Mouse (Mus musculus): Measurements from ENCODE around the gene Astn2. TPM values are rescaled to one million over a fixed set of nuclear protein-coding genes. Genes with fewer than 3 reads are reported as not detected.

The Astn2 gene
- total and polyA plus RNA-seq, 3 experiments = not detected

- Histone ChIP-seq H3K79me2 (ENCODE audit: control insufficient read depth, insufficient read depth, low read length, poor library complexity) (no peaks in the 10 kb centered on the region), H3K4me3 (ENCODE audit: control insufficient read depth in 1 of 2, insufficient read depth in 1 of 2, low read depth in 2 of 2, low read length in 2 of 2) (no peak overlapping the region), H3K4me1 (ENCODE audit: control insufficient read depth in 1 of 2, insufficient read depth in 2 of 2, low read length in 2 of 2) (no peaks in the 10 kb centered on the region), H3K9me3 (replicated peaks; ENCODE audit: insufficient read depth, low read length) (no peaks in the 10 kb centered on the region), H3K9ac (ENCODE audit: control insufficient read depth, low read depth, low read length, poor library complexity, severe bottlenecking) (no peak overlapping the region), H3K27me3 (ENCODE audit: control insufficient read depth in 1 of 2, insufficient read depth in 2 of 2, low read length in 2 of 2) (no peaks in the 10 kb centered on the region), H3K27ac (ENCODE audit: control insufficient read depth, low read depth, low read length) (no peak overlapping the region), H3K36me3 (ENCODE audit: control insufficient read depth in 1 of 2, insufficient read depth in 2 of 2, low read length in 2 of 2) (no peaks in the 10 kb centered on the region)
- no peak for TF ChIP-seq CHD2 (IDR thresholded peaks at IDR 0.05; ENCODE audit: low read length)
- no peak for TF ChIP-seq EP300 (IDR thresholded peaks at IDR 0.05; ENCODE audit: low read depth in 1 of 2, low read length in 2 of 2)
- no peak for TF ChIP-seq TAL1 (IDR thresholded peaks at IDR 0.05; ENCODE audit: low read length)
- TF ChIP-seq ELF1 (IDR thresholded peaks at IDR 0.05; ENCODE audit: low read depth, low read length) = no peak
- TF ChIP-seq GABPA (IDR thresholded peaks at IDR 0.05; ENCODE audit: low read depth, low read length) = no peak
- DNase-seq (ENCODE audit: low read depth, low spot score) = no peak
Measured at GRCm38 (mm10) chr4:65674267-65674978, 730.0 kb downstream of the Astn2 start.

DNA sequence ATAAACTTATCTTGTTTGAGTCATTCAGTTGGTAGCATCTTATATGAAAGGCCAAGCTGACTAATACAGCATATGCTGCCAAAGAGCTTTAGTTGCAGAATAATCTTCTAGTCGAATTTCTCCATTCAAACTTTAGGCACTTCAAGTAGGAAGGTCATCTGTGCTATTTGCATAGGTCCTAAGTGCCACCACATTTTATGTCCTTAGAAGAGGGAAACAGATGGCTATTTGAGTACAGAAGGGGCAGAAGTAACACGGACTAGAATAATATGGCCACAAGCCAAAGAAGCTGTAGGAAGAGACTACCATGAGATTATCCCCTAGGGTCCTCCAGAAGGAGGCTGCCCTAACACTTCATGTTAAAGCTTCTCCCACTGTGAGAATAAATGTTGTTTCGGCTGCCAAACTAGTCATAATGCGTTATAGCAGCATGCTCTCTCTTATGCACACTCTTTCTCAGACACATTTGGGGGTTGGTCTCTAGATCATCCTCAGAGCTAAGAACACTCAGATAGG lies 730.9 kb downstream of the Astn2 start:
- Histone ChIP-seq H3K27ac (ENCODE audit: control insufficient read depth, low read depth, low read length) (no peak overlapping the region), H3K27me3 (ENCODE audit: control insufficient read depth in 1 of 2, insufficient read depth in 2 of 2, low read length in 2 of 2) (no peaks in the 10 kb centered on the region), H3K4me3 (ENCODE audit: control insufficient read depth in 1 of 2, insufficient read depth in 1 of 2, low read depth in 2 of 2, low read length in 2 of 2) (no peak overlapping the region), H3K9me3 (replicated peaks; ENCODE audit: insufficient read depth, low read length) (no peaks in the 10 kb centered on the region), H3K9ac (ENCODE audit: control insufficient read depth, low read depth, low read length, poor library complexity, severe bottlenecking) (no peak overlapping the region), H3K36me3 (ENCODE audit: control insufficient read depth in 1 of 2, insufficient read depth in 2 of 2, low read length in 2 of 2) (no peaks in the 10 kb centered on the region), H3K79me2 (ENCODE audit: control insufficient read depth, insufficient read depth, low read length, poor library complexity) (no peaks in the 10 kb centered on the region), H3K4me1 (ENCODE audit: control insufficient read depth in 1 of 2, insufficient read depth in 2 of 2, low read length in 2 of 2) (no peaks in the 10 kb centered on the region)
- TF ChIP-seq USF2 (IDR thresholded peaks at IDR 0.05; ENCODE audit: borderline replicate concordance in 1 of 2, insufficient read depth in 1 of 2, low read depth in 1 of 2, low read length in 2 of 2) = no peak
- no peak for TF ChIP-seq E2F4 (IDR thresholded peaks at IDR 0.05; ENCODE audit: borderline replicate concordance, low read depth, low read length)
- no peak for TF ChIP-seq KAT2A (conservative IDR thresholded peaks at IDR 0.05; ENCODE audit: low read depth, low read length)
- no peak for TF ChIP-seq JUND (IDR thresholded peaks at IDR 0.05; ENCODE audit: low read depth, low read length)
- no peak for TF ChIP-seq NRF1 (IDR thresholded peaks at IDR 0.05; ENCODE audit: insufficient read depth, low read depth, low read length, poor library complexity, severe bottlenecking)
- no peak for TF ChIP-seq POLR2AphosphoS5 (IDR thresholded peaks at IDR 0.05; ENCODE audit: borderline replicate concordance, low read depth, low read length)
- TF ChIP-seq NELFE (IDR thresholded peaks at IDR 0.05; ENCODE audit: low read depth, low read length) = no peak
- TF ChIP-seq BHLHE40 (IDR thresholded peaks at IDR 0.05; ENCODE audit: borderline replicate concordance, low read depth, low read length) = no peak
- no peak for TF ChIP-seq ELF1 (IDR thresholded peaks at IDR 0.05; ENCODE audit: low read depth, low read length)
- no peak for TF ChIP-seq MYB (IDR thresholded peaks at IDR 0.05; ENCODE audit: low read depth, low read length)
- no peak for TF ChIP-seq POLR2AphosphoS2 (IDR thresholded peaks at IDR 0.05; ENCODE audit: low read length)
- TF ChIP-seq GABPA (IDR thresholded peaks at IDR 0.05; ENCODE audit: low read depth, low read length) = no peak
- no peak for DNase-seq (ENCODE audit: low read depth, low spot score)

Data from MEL (cell line).